Mouse (Mus musculus) hindbrain, postnatal 0 days (tissue): Measurements from ENCODE around the gene Nudt3. TPM values are rescaled to one million over a fixed set of nuclear protein-coding genes. Genes with fewer than 3 reads are reported as not detected.
"Not testable (repeated sequence)": the region's sequence is repeated elsewhere in the genome, so short reads cannot be mapped to it uniquely, and the experiment has no call there.

Experiments
- ATAC-seq: fragments of 200-750 bp; cut with Nextera tagmentation; 2 replicates; pipeline ENCODE4 v1.8.0; 2017; ENCODE audit warnings: mild to moderate bottlenecking, moderate TSS enrichment, moderate library complexity
- DNase-seq: peaks from one replicate; pipeline ENCODE4 v3.0.0-alpha.2; 2015; ENCODE audit warnings: low spot score
- H3K27ac ChIP-seq: fragments of 300-500 bp; sonication (generic); 2 replicates; pipeline ENCODE4 v1.5.1; 2014; ENCODE audit warnings: mild to moderate bottlenecking
- H3K27me3 ChIP-seq: fragments of 300-500 bp; sonication (generic); 2 replicates; pipeline ENCODE4 v1.6.1; 2014; ENCODE audit warnings: low read length, mixed read lengths; ENCODE audit not compliant: insufficient read depth
- H3K36me3 ChIP-seq: fragments of 300-500 bp; sonication (generic); 2 replicates; pipeline ENCODE4 v1.6.1; 2014; ENCODE audit warnings: low read length, mixed read lengths; ENCODE audit not compliant: insufficient read depth
- H3K4me1 ChIP-seq: fragments of 300-500 bp; sonication (generic); 2 replicates; pipeline ENCODE4 v1.6.1; 2014; ENCODE audit warnings: antibody characterized with exemption, low read length, mixed read lengths; ENCODE audit not compliant: insufficient read depth
- H3K4me2 ChIP-seq: fragments of 300-500 bp; sonication (generic); 2 replicates; pipeline ENCODE4 v1.6.1; 2014; ENCODE audit warnings: low read depth, mild to moderate bottlenecking, low read length, moderate library complexity, mixed read lengths
- H3K4me3 ChIP-seq: fragments of 300-500 bp; sonication (generic); 2 replicates; pipeline ENCODE4 v1.5.1; 2014; ENCODE audit warnings: low read length
- H3K9ac ChIP-seq: fragments of 300-500 bp; sonication (generic); replicated peaks from 2 replicates; pipeline ENCODE4 v1.6.1; 2014; ENCODE audit warnings: mild to moderate bottlenecking, low read length, moderate library complexity, mixed read lengths
- H3K9me3 ChIP-seq: fragments of 300-500 bp; sonication (generic); 2 replicates; pipeline ENCODE4 v1.6.1; 2016; ENCODE audit warnings: low read length, mixed read lengths
- CTCF ChIP-seq: IDR thresholded peaks from 2 replicates; pipeline ENCODE4 v1.5.1; 2016; ENCODE audit warnings: antibody characterized with exemption, control low read depth, low read depth
- WGBS: fragments of 180-500 bp; shearing (Covaris S2); extraction: QIAGEN DNeasy Blood & Tissue Kit; methylation state at CpG from one replicate; pipeline ENCODE4 v1.1.7; 2014; 5-methylcytosine and 5-hydroxymethylcytosine counted together
- polyA plus RNA-seq: library from polyadenylated mRNA; unstranded; fragments of >200 nt; fragmentation: Nextera tagmentation; extraction: Ambion mirVana; gene quantifications from 2 replicates; pipeline ENCODE4 v1.2.1, GENCODE M21; 2015
- total RNA-seq: library from RNA; depleted of rRNA; stranded (reverse); fragments of >200 nt; gene quantifications from 2 replicates; pipeline ENCODE4 v1.2.3, GENCODE M21; 2014

Gene Nudt3
- total and polyA plus RNA-seq, 2 experiments from 2014 or later: 220 to 252 TPM

GRCm38 (mm10) chr17:27644572-27644971, 21.3 kb upstream of the Nudt3 start:
- Histone ChIP-seq H3K27me3 (no peaks in the 10 kb centered on the region), H3K4me3 (no peak overlapping the region), H3K27ac (no peak overlapping the region), H3K9ac (no peak overlapping the region), H3K36me3 (no peaks in the 10 kb centered on the region), H3K9me3 (no peaks in the 10 kb centered on the region), H3K4me2 (no peak overlapping the region), H3K4me1 (no peaks in the 10 kb centered on the region)
- TF ChIP-seq CTCF: peak; percentile 39
- no peak for DNase-seq
- 41% methylated on average over 2 of the region's 2 CpGs for WGBS
- no peak for ATAC-seq

GRCm38 (mm10) chr17:27643756-27644155, 20.5 kb upstream of the Nudt3 start:
- no peak for DNase-seq
- H3K4me2 ChIP-seq: no peak overlapping the region
- H3K36me3 ChIP-seq: no peaks in the 10 kb centered on the region
- H3K27me3 ChIP-seq: no peaks in the 10 kb centered on the region
- peak overlapping the region; percentile 85; the same call in 1 of the 2 replicates for H3K27ac ChIP-seq
- H3K9me3 ChIP-seq: no peaks in the 10 kb centered on the region
- 79% methylated on average over 9 of the region's 9 CpGs for WGBS
- no peak overlapping the region for H3K4me3 ChIP-seq
- TF ChIP-seq CTCF: no peak
- H3K4me1 ChIP-seq: no peaks in the 10 kb centered on the region
- H3K9ac ChIP-seq: no peak overlapping the region
- ATAC-seq: no peak

- DNase-seq: peak; percentile 68
- H3K9me3 ChIP-seq: no peaks in the 10 kb centered on the region
- H3K4me3 ChIP-seq: no peak overlapping the region
- no peak for TF ChIP-seq CTCF
- no peak for ATAC-seq
- H3K27me3 ChIP-seq: no peaks in the 10 kb centered on the region
- peak overlapping the region; percentile 25 for H3K9ac ChIP-seq
- peak overlapping the region; percentile 85 for H3K27ac ChIP-seq
- peak overlapping the region; percentile 33 for H3K4me2 ChIP-seq
- WGBS: 27% methylated on average over 6 of the region's 6 CpGs
- no peaks in the 10 kb centered on the region for H3K4me1 ChIP-seq
- H3K36me3 ChIP-seq: no peaks in the 10 kb centered on the region
Measured at GRCm38 (mm10) chr17:27643101-27643500, 19.8 kb upstream of the Nudt3 start.

- Histone ChIP-seq H3K27me3 (no peaks in the 10 kb centered on the region), H3K4me1 (no peaks in the 10 kb centered on the region), H3K4me3 (no peak overlapping the region), H3K4me2 (peak overlapping the region; percentile 33), H3K9ac (peak overlapping the region; percentile 25), H3K27ac (peak overlapping the region; percentile 85), H3K36me3 (no peaks in the 10 kb centered on the region), H3K9me3 (no peaks in the 10 kb centered on the region)
- no peak for TF ChIP-seq CTCF
- ATAC-seq: peak; percentile 94
- 5% methylated on average over 12 of the region's 12 CpGs for WGBS
- peak; percentile 92 for DNase-seq
Measured at GRCm38 (mm10) chr17:27642491-27643062, 19.3 kb upstream of the Nudt3 start.

- H3K4me1 ChIP-seq, H3K4me2 ChIP-seq, ATAC-seq, H3K27me3 ChIP-seq, H3K27ac ChIP-seq, H3K9me3 ChIP-seq, H3K36me3 ChIP-seq, H3K9ac ChIP-seq, DNase-seq, H3K4me3 ChIP-seq: not testable (repeated sequence)
- 91% methylated on average over 6 of the region's 6 CpGs for WGBS
Measured at GRCm38 (mm10) chr17:27639851-27640250, 16.6 kb upstream of the Nudt3 start.

- no peak for DNase-seq
- Histone ChIP-seq H3K27me3 (no peaks in the 10 kb centered on the region), H3K4me2 (no peak overlapping the region), H3K9me3 (no peaks in the 10 kb centered on the region), H3K9ac (no peak overlapping the region), H3K4me1 (peaks cover 6% of the 10 kb centered on the region; the same call in 1 of the 2 replicates), H3K36me3 (no peaks in the 10 kb centered on the region), H3K27ac (no peak overlapping the region), H3K4me3 (no peak overlapping the region)
- peak; percentile 34; the same call in 1 of the 2 replicates for TF ChIP-seq CTCF
- ATAC-seq: no peak
- WGBS: 74% methylated on average over 20 of the region's 20 CpGs
Measured at GRCm38 (mm10) chr17:27638921-27639332, 15.6 kb upstream of the Nudt3 start.

GRCm38 (mm10) chr17:27637333-27637732, 14.0 kb upstream of the Nudt3 start:
- DNase-seq: no peak
- 51% methylated on average over 9 of the region's 9 CpGs for whole genome bisulfite sequencing

More at GRCm38 (mm10) chr17:27637333-27637732, 14.0 kb upstream of the Nudt3 start:
- H3K27me3 ChIP-seq: no peaks in the 10 kb centered on the region
- H3K36me3 ChIP-seq: peaks cover 14% of the 10 kb centered on the region
- H3K27ac ChIP-seq: peak overlapping the region; percentile 78; the same call in 1 of the 2 replicates
- no peak overlapping the region for H3K9ac ChIP-seq
- no peak overlapping the region for H3K4me3 ChIP-seq
- peaks cover 6% of the 10 kb centered on the region; the same call in 1 of the 2 replicates for H3K4me1 ChIP-seq
- no peak for TF ChIP-seq CTCF
- ATAC-seq: no peak
- no peak overlapping the region for H3K4me2 ChIP-seq
- no peaks in the 10 kb centered on the region for H3K9me3 ChIP-seq
